Mouse (Mus musculus) stomach, postnatal 0 days (tissue): ENCODE measurements at regions not wholly inside any gene's neighbourhood (a gene's known extent, or its start where the extent isn't known, plus 50 kb on each side); places are given as distances from the start of the nearest gene placed in this dataset.
A peak's percentile ranks its signal among the peaks of the same experiment; 100 is the strongest.

Experiments used
- ATAC-seq: fragments of 200-750 bp; cut with Nextera tagmentation; 2 replicates; pipeline ENCODE4 v1.8.0; 2017; ENCODE audit not compliant: low FRiP score, low TSS enrichment
- DNase-seq: peaks from one replicate; pipeline ENCODE4 v3.0.0-alpha.2; 2016; ENCODE audit warnings: low spot score
- H3K27ac ChIP-seq: fragments of 300-500 bp; sonication (generic); replicated peaks from 2 replicates; pipeline ENCODE4 v1.5.1; 2014; ENCODE audit warnings: mild to moderate bottlenecking, control low read depth
- H3K27me3 ChIP-seq: fragments of 300-500 bp; sonication (generic); 2 replicates; pipeline ENCODE4 v1.6.1; 2014; ENCODE audit warnings: low read length; ENCODE audit not compliant: control insufficient read depth, insufficient read depth
- H3K36me3 ChIP-seq: fragments of 300-500 bp; sonication (generic); 2 replicates; pipeline ENCODE4 v1.6.1; 2014; ENCODE audit warnings: low read length, mixed read lengths; ENCODE audit not compliant: control insufficient read depth, insufficient read depth
- H3K4me1 ChIP-seq: fragments of 300-500 bp; sonication (generic); replicated peaks from 2 replicates; pipeline ENCODE4 v1.6.1; 2014; ENCODE audit warnings: antibody characterized with exemption; ENCODE audit not compliant: control insufficient read depth, insufficient read depth
- H3K4me2 ChIP-seq: fragments of 300-500 bp; sonication (generic); replicated peaks from 2 replicates; pipeline ENCODE4 v1.6.1; 2014; ENCODE audit warnings: low read depth, mild to moderate bottlenecking, control low read depth, moderate library complexity
- H3K4me3 ChIP-seq: fragments of 300-500 bp; sonication (generic); 2 replicates; pipeline ENCODE4 v1.5.1; 2014; ENCODE audit warnings: low read depth, low read length, control low read depth
- H3K9ac ChIP-seq: fragments of 300-500 bp; sonication (generic); 2 replicates; pipeline ENCODE4 v1.6.1; 2014; ENCODE audit warnings: mild to moderate bottlenecking, low read length, control low read depth, mixed read lengths
- H3K9me3 ChIP-seq: fragments of 300-500 bp; sonication (generic); 2 replicates; pipeline ENCODE4 v1.6.1; 2016; ENCODE audit warnings: low read length; ENCODE audit not compliant: control insufficient read depth
- CTCF ChIP-seq: IDR thresholded peaks from 2 replicates; pipeline ENCODE4 v1.5.1; 2016; ENCODE audit warnings: antibody characterized with exemption, low read depth, mild to moderate bottlenecking, moderate library complexity
- EP300 ChIP-seq: optimal IDR thresholded peaks from 2 replicates; pipeline ENCODE3; 2016; ENCODE audit warnings: antibody characterized with exemption
- WGBS: fragments of 180-500 bp; shearing (Covaris S2); extraction: QIAGEN DNeasy Blood & Tissue Kit; methylation state at CpG from one replicate; pipeline ENCODE4 v1.1.7; 2014; 5-methylcytosine and 5-hydroxymethylcytosine counted together

DNA sequence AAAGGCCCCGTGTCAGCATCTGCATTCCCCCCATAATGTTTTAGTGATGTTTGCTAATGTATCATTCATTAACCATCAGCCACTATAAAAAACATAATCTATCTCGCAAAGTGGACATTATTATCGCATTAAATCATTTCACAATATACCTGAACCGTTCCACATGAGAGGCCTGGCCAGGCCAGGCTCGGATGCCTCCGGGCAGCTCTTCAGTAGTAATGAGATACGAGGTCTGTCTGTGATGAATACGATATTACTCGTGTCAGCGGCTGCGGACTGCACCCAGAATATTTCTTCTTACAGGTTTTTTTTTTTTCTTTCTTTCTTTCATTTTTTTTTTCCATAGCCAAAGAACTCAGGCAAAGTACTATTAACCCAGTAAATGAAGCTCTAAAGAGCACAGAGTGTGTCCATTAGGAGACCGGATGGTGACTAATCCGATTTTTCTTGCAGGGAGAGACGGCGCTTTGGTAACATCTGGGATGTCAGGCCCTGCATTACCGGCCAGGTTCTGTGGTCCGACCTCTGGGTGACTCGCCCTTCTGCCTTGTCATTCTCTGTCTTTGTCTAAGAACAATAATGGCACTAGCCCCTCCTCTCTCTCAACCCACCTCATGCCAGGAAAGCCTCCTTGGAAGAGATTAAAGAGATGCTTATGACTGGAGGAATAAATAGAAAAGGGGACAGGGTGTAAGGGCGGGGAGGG, 145.5 kb downstream of the Slc35b3 start:
- no peaks in the 10 kb centered on the region for H3K36me3 ChIP-seq
- 81% methylated on average over 19 of the region's 19 CpGs for WGBS
- no peak for ATAC-seq
- TF ChIP-seq EP300: no peak
- no peak for TF ChIP-seq CTCF
- no peak overlapping the region for H3K27ac ChIP-seq
- no peaks in the 10 kb centered on the region for H3K27me3 ChIP-seq
- no peak overlapping the region for H3K4me3 ChIP-seq
- no peak overlapping the region for H3K4me2 ChIP-seq
- H3K9ac ChIP-seq: no peak overlapping the region
- DNase-seq: no peak
- H3K4me1 ChIP-seq: no peaks in the 10 kb centered on the region
- H3K9me3 ChIP-seq: no peaks in the 10 kb centered on the region

DNA sequence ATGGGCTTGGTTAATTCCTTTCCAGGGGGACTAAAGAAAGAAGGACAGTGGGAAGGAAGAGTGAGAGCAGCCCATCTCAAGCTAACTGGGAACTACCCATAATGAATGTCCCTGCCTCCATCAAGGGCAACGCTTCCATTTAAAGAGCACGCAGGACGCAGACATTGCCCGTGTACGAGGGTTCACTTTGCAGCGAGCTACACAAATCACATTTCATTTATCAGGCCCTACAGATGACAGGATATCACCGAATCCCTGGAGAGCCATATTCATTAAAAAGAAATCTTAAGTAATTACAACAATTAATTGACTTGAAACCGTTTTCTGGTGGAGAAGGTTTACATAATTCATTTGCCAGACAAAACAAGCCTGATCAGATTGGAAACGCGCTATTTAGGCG, 139.7 kb upstream of the Eef1e1 start:
- Histone ChIP-seq H3K9me3 (no peaks in the 10 kb centered on the region), H3K4me3 (no peak overlapping the region), H3K36me3 (no peaks in the 10 kb centered on the region), H3K4me2 (no peak overlapping the region), H3K27me3 (no peaks in the 10 kb centered on the region), H3K4me1 (no peaks in the 10 kb centered on the region), H3K27ac (no peak overlapping the region), H3K9ac (no peak overlapping the region)
- ATAC-seq: no peak
- TF ChIP-seq EP300 (no peak), CTCF (no peak)
- 77% methylated on average over 11 of the region's 11 CpGs for WGBS
- no peak for DNase-seq

DNA sequence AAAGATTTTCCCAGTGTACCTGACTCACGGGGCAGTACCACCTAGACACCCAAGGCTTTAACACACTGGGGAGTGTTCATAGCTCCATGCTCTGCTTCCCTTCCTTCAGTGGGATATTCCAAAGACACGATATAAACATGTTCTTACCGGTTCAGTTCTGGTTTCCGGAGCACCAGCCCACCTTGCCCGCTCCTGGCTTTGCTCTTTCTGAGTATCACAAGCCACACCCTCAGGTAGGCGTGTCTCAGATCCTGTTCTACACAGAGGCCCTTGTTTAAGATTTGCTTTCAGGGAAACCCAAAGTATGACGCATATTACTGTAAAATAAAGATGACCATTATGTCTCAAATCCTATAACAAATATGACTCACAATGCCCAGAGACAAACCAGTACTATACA, 134.6 kb upstream of the Eef1e1 start:
- Histone ChIP-seq H3K9me3 (no peaks in the 10 kb centered on the region), H3K4me1 (no peaks in the 10 kb centered on the region), H3K27ac (no peak overlapping the region), H3K4me2 (peak overlapping the region; percentile 17; the same call in 1 of the 2 replicates), H3K9ac (no peak overlapping the region), H3K4me3 (no peak overlapping the region), H3K36me3 (no peaks in the 10 kb centered on the region), H3K27me3 (no peaks in the 10 kb centered on the region)
- 21% methylated on average over 7 of the region's 7 CpGs for WGBS
- no peak for TF ChIP-seq EP300
- no peak for TF ChIP-seq CTCF
- ATAC-seq (peak; percentile 64), DNase-seq (peak; percentile 30)

DNA sequence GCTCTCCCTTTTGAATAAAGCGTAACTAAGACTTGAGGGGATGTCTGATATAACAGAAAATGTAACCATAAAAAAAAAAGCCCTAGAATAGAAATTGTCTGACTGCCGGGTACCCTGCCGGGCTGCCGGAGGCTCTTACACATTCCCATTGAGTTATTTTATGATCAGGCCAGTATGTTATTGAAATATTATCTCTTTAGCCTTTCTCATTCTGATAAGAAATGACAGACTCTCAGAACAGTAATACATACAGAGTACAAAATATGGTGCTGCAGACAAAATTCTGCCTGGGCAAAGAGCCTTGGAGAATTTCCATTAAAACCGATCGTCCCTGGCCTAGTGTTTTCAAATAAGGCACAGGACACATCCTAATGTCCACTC, 121.8 kb upstream of the Eef1e1 start:
- H3K4me3 ChIP-seq: no peak overlapping the region
- no peaks in the 10 kb centered on the region for H3K9me3 ChIP-seq
- 78% methylated on average over 6 of the region's 6 CpGs for WGBS
- no peaks in the 10 kb centered on the region for H3K36me3 ChIP-seq
- H3K4me2 ChIP-seq: no peak overlapping the region
- TF ChIP-seq CTCF: no peak
- TF ChIP-seq EP300: no peak
- no peak overlapping the region for H3K9ac ChIP-seq
- no peak for DNase-seq
- no peak for ATAC-seq
- no peaks in the 10 kb centered on the region for H3K4me1 ChIP-seq
- no peak overlapping the region for H3K27ac ChIP-seq
- H3K27me3 ChIP-seq: no peaks in the 10 kb centered on the region

DNA sequence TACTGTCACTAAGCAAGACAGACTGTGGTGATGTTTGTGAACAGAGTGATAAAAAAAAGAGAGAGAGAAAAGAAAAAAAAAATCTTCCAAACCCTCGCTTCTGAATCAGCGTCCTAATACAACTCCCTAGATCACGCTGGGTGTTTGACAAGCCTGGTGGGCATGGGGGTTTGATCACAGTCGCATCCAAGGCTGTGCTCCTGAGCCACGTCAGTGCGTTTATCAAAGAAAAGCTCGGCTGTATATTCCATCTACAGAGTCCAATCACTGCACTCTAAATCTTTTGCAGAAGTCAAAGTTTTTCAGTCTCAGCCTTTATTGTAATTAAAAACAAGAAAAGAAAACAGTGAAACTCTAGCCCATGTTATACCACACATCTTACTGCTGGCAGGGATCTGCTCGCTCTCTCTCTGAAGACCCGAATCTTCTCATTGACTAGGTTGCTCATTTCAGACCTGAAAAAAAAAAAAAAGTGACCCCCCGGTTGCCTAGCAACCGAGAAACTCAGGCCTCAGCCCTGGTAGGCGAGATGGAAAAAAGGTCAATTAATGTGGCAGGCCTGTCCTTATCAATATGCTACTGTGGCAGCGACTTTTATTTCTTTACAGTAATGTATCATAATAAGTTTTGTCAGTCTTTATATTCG, 121.2 kb upstream of the Eef1e1 start:
- TF ChIP-seq CTCF: no peak
- ATAC-seq (no peak), DNase-seq (no peak)
- Histone ChIP-seq H3K4me2 (no peak overlapping the region), H3K4me3 (no peak overlapping the region), H3K36me3 (no peaks in the 10 kb centered on the region), H3K4me1 (no peaks in the 10 kb centered on the region), H3K27me3 (no peaks in the 10 kb centered on the region), H3K9ac (no peak overlapping the region), H3K9me3 (no peaks in the 10 kb centered on the region), H3K27ac (no peak overlapping the region)
- WGBS: 60% methylated on average over 14 of the region's 14 CpGs

DNA sequence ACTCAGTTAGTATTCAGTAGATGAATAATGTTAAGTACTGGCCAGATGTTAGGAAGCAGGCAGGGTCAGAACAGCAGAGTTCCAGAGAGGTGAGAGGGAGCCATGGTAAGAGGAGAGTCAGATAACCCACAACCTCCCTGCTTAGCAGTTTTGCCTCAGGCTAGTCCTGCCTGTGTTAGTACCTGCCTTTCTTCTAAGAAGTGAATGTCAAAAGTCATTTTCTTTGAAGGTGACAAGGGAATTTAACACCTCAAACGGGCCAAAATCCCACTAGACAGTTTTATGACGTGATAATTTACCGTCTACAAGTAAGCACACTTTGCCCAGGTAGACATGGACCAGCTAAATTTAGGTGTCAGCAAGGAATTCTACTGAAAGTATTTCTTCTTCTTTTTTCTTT, 117.7 kb upstream of the Eef1e1 start:
- H3K27me3 ChIP-seq: no peaks in the 10 kb centered on the region
- H3K36me3 ChIP-seq: no peaks in the 10 kb centered on the region
- DNase-seq (no peak), ATAC-seq (no peak)
- H3K9me3 ChIP-seq: no peaks in the 10 kb centered on the region
- H3K4me2 ChIP-seq: no peak overlapping the region
- no peak overlapping the region for H3K9ac ChIP-seq
- 59% methylated on average over 3 of the region's 3 CpGs for WGBS
- no peaks in the 10 kb centered on the region for H3K4me1 ChIP-seq
- H3K27ac ChIP-seq: no peak overlapping the region
- no peak overlapping the region for H3K4me3 ChIP-seq
- TF ChIP-seq CTCF (no peak), EP300 (no peak)
